Comparison of ENCODE assay signal across 9 mouse cellular contexts in genomic region chr4:40839251-40839650, GRCm38 (mm10). TPM values are rescaled to one million over a fixed set of nuclear protein-coding genes. Genes with fewer than 3 reads are reported as not detected.
DNase-seq lines count a peak whose midpoint lies in the region; ATAC-seq lines count a peak whose summit lies in the region.
"Had no signal": no experiment of that assay in that cellular context is flagged by ENCODE, and none has a peak within 500 bp of the region (broad histone marks: within the 10 kb centered on the region; RNA-seq: fewer than 3 reads in every experiment).

No protein-coding gene starts in this region.

- no peaks in the 10 kb centered on the region for H3K9me3 ChIP-seq in heart, embryonic 13.5 days
- H3K9me3 ChIP-seq in forebrain, embryonic 12.5 days = no peaks in the 10 kb centered on the region

- H3K4me2 ChIP-seq in heart, embryonic 13.5 days = peak overlapping the region; percentile 20
- H3K4me2 ChIP-seq in forebrain, embryonic 12.5 days = no peak overlapping the region

- peak overlapping the region; percentile 20; the same call in 1 of the 2 replicates for H3K9ac ChIP-seq in heart, embryonic 13.5 days
- no peak overlapping the region for H3K9ac ChIP-seq in forebrain, embryonic 12.5 days

- ATAC-seq in heart, embryonic 13.5 days (ENCODE audit: extremely low read depth, insufficient number of reproducible peaks, low FRiP score, low TSS enrichment) = no peak
- ATAC-seq in common myeloid progenitor, adult 5-6 weeks (replicated peaks; ENCODE audit: low read depth, poor library complexity, severe bottlenecking) = 0 out of 2 replicates have a peak, but pooled peaks have one; percentile 20
- ATAC-seq in forebrain, embryonic 12.5 days (ENCODE audit: low FRiP score) = no peak
- ATAC-seq: hindbrain, embryonic 16.5 days had no signal

- H3K36me3 ChIP-seq in heart, embryonic 13.5 days = no peaks in the 10 kb centered on the region
- no peaks in the 10 kb centered on the region for H3K36me3 ChIP-seq in forebrain, embryonic 12.5 days (replicated peaks)

- intact Hi-C loops in heart, postnatal 10 days (cut with DNase I) = no loop called here

- DNase-seq in heart, postnatal 10 days = no peak
- DNase-seq in CD4-positive helper T cell, adult 2 months (ENCODE audit: low read depth, low spot score) = peak; percentile 89
- DNase-seq in naive thymus-derived CD4-positive, alpha-beta T cell, adult 2 months (ENCODE audit: low read depth) = peak; percentile 83
- no peak for DNase-seq in ovary, postnatal 36 days (ENCODE audit: low spot score)
- DNase-seq in embryo, embryonic 10 days (ENCODE audit: low spot score) = no peak

- peak overlapping the region; percentile 93 for H3K27ac ChIP-seq in heart, embryonic 13.5 days (replicated peaks)
- no peak overlapping the region for H3K27ac ChIP-seq in forebrain, embryonic 12.5 days

- WGBS in heart, embryonic 13.5 days = 60% methylated on average over 12 of the region's 12 CpGs
- 93% methylated on average over 12 of the region's 12 CpGs for WGBS in forebrain, embryonic 12.5 days

- H3K4me3 ChIP-seq in heart, embryonic 13.5 days = no peak overlapping the region
- H3K4me3 ChIP-seq in forebrain, embryonic 12.5 days (replicated peaks) = no peak overlapping the region

- no peaks in the 10 kb centered on the region for H3K27me3 ChIP-seq in heart, embryonic 13.5 days (replicated peaks)
- H3K27me3 ChIP-seq in forebrain, embryonic 12.5 days = no peaks in the 10 kb centered on the region

- H3K4me1 ChIP-seq in heart, embryonic 13.5 days = peaks cover 97% of the 10 kb centered on the region
- peaks cover 19% of the 10 kb centered on the region for H3K4me1 ChIP-seq in forebrain, embryonic 12.5 days

RNA-seq across cellular contexts. Expression of gene B4galt1, which starts 14.6 kb away (rescaled TPM):
- polyA plus RNA-seq in heart, embryonic 13.5 days (2015; fragmentation: Nextera tagmentation; extraction: Ambion mirVana) = 46.2 and 48.1 TPM in 2 replicates
- 100 to 1,000 TPM in 1 of 2 experiments, 10 to 100 TPM in 1; 95.5 to 103 TPM for total RNA-seq in heart, postnatal 10 days (2021)
- total RNA-seq in common myeloid progenitor, adult 5-6 weeks (2017) = 27.0 and 34.7 TPM in 2 replicates
- polyA plus RNA-seq in forebrain, embryonic 12.5 days (2016; fragmentation: Nextera tagmentation; extraction: Ambion mirVana) = 12.8 and 14.0 TPM in 2 replicates

Comparison
In these comparisons a context has a peak if more than half of its experiments do, and no peak if none do; other contexts are left out.
1. DNase-seq: peak in CD4-positive helper T cell, adult 2 months (single experiment) and naive thymus-derived CD4-positive, alpha-beta T cell, adult 2 months (single experiment); none in heart, postnatal 10 days (0 of 2), ovary, postnatal 36 days (single experiment) and embryo, embryonic 10 days (single experiment).